Mouse (Mus musculus): ENCODE measurements around the gene Cib2. TPM values are rescaled to one million over a fixed set of nuclear protein-coding genes. Genes with fewer than 3 reads are reported as not detected.

Cib2 gene
- polyA plus RNA-seq, 1 experiment from 2014 or later, result 15.3 TPM

DNA sequence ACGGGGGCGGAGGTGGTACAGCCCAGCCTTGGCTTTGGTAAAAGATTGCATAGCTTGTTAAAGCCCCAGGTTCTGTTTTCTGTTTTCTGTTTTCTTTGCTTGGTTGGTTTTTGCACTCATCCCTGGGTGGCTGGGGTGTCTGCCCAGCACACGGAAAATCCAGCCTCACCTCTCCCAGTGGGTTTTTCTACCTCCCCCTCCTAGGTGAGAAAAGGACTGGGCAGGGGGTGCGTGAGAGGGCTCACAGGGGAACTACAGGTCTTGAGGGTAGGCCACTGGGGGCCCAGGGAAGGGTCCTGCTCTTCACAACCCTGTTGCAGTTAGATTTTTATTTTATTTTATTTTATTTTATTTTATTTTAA lies 15.1 kb downstream of the Cib2 start:
- DNase-seq, result no peak
- no peak overlapping the region for H3K4me2 ChIP-seq
- no peaks in the 10 kb centered on the region for H3K27me3 ChIP-seq (ENCODE audit: insufficient read depth, low read length)
- no peak overlapping the region for H3K4me3 ChIP-seq (ENCODE audit: low read depth, low read length)
- ATAC-seq (ENCODE audit: insufficient read depth), result no peak
- no peak overlapping the region for H3K9ac ChIP-seq
- H3K4me1 ChIP-seq (ENCODE audit: insufficient read depth), result no peaks in the 10 kb centered on the region
- no peak for TF ChIP-seq CTCF (IDR thresholded peaks at IDR 0.05; ENCODE audit: low read depth)
- no peaks in the 10 kb centered on the region for H3K36me3 ChIP-seq (ENCODE audit: insufficient read depth)
- H3K9me3 ChIP-seq (ENCODE audit: low read depth, low read length), result no peaks in the 10 kb centered on the region
- no peak overlapping the region for H3K27ac ChIP-seq (ENCODE audit: low read depth)
- 87% methylated on average over 4 of the region's 4 CpGs for WGBS

GRCm38 (mm10) chr9:54544212-54544953 lies 15.6 kb downstream of the Cib2 start:
- H3K4me2 ChIP-seq, result no peak overlapping the region
- DNase-seq (no peak), ATAC-seq (ENCODE audit: insufficient read depth) (no peak)
- H3K27me3 ChIP-seq (ENCODE audit: insufficient read depth, low read length), result no peaks in the 10 kb centered on the region
- no peak overlapping the region for H3K9ac ChIP-seq
- H3K4me1 ChIP-seq (ENCODE audit: insufficient read depth), result no peaks in the 10 kb centered on the region
- H3K36me3 ChIP-seq (ENCODE audit: insufficient read depth), result no peaks in the 10 kb centered on the region
- H3K4me3 ChIP-seq (ENCODE audit: low read depth, low read length), result no peak overlapping the region
- WGBS, result 72% methylated on average over 9 of the region's 9 CpGs
- H3K9me3 ChIP-seq (ENCODE audit: low read depth, low read length), result no peaks in the 10 kb centered on the region
- no peak overlapping the region for H3K27ac ChIP-seq (ENCODE audit: low read depth)
- TF ChIP-seq CTCF (IDR thresholded peaks at IDR 0.05; ENCODE audit: low read depth), result no peak

DNA sequence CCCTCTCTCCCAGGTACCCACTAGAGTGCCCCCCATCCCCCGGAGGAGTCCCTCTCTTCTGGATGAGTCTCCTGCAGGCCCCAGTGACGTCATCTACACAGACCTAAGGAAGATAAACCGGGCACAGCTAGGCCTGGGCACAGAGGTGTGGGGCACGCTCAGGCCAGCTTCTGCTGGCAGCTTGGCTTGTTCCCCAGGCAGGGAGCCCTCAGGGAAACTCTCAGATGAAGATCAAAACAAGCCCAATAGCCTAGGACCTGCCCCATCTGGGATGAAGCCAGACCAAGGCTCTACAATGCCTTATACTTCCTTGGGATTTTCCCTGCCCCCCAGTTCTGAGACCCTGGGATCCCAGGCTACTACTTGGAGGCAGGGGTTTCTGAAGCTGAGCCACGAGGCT lies 19.2 kb downstream of the Cib2 start:
- Histone ChIP-seq H3K9ac (no peak overlapping the region), H3K27me3 (ENCODE audit: insufficient read depth, low read length) (no peaks in the 10 kb centered on the region), H3K27ac (ENCODE audit: low read depth) (no peak overlapping the region), H3K4me1 (ENCODE audit: insufficient read depth) (no peaks in the 10 kb centered on the region), H3K9me3 (ENCODE audit: low read depth, low read length) (no peaks in the 10 kb centered on the region), H3K4me3 (ENCODE audit: low read depth, low read length) (no peak overlapping the region), H3K36me3 (ENCODE audit: insufficient read depth) (no peaks in the 10 kb centered on the region), H3K4me2 (no peak overlapping the region)
- WGBS, result 72% methylated on average over 5 of the region's 5 CpGs
- ATAC-seq (ENCODE audit: insufficient read depth) (no peak), DNase-seq (no peak)
- TF ChIP-seq CTCF (IDR thresholded peaks at IDR 0.05; ENCODE audit: low read depth), result no peak

- ATAC-seq (ENCODE audit: insufficient read depth) (no peak), DNase-seq (no peak)
- WGBS, result 89% methylated on average over 14 of the region's 14 CpGs
- Histone ChIP-seq H3K36me3 (ENCODE audit: insufficient read depth) (no peaks in the 10 kb centered on the region), H3K9ac (no peak within 1 kb of the TSS), H3K9me3 (ENCODE audit: low read depth, low read length) (no peaks in the 10 kb centered on the region), H3K4me3 (ENCODE audit: low read depth, low read length) (no peak within 1 kb of the TSS), H3K4me1 (ENCODE audit: insufficient read depth) (0 out of 2 replicates have a peak, but pooled peaks cover 6% of the 10 kb centered on the region), H3K27ac (ENCODE audit: low read depth) (no peak within 1 kb of the TSS), H3K27me3 (ENCODE audit: insufficient read depth, low read length) (no peaks in the 10 kb centered on the region), H3K4me2 (no peak within 1 kb of the TSS)
- no peak for TF ChIP-seq CTCF (IDR thresholded peaks at IDR 0.05; ENCODE audit: low read depth)
Observed at GRCm38 (mm10) chr9:54538684-54539083, 21.3 kb downstream of the Cib2 start, which contains the start of gene Sh2d7. Gene Sh2d7, plus strand, starts transcription at chr9:54538984.

DNA sequence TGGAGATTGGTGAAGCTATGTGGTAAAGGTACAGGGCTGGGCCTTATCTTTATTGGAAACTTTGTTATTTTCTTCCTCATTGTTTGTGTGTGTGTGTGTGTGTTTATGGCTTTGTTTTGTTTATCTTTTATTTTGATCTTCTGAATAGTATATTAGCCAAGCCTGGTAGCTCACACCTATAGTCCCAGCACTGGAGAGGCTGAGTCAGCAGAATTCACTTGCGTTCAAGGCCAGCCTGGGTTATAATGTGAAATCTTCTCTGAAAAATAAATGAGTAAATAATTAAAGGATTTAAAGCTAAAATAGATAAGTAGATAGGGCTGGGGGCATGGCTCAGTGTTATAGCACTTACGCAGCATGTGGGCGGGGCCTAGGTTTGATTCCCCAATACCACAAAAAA lies 21.8 kb downstream of the Cib2 start:
- H3K4me1 ChIP-seq (ENCODE audit: insufficient read depth), result 0 out of 2 replicates have a peak, but pooled peaks cover 6% of the 10 kb centered on the region
- DNase-seq, result no peak
- H3K9me3 ChIP-seq (ENCODE audit: low read depth, low read length), result no peaks in the 10 kb centered on the region
- H3K27me3 ChIP-seq (ENCODE audit: insufficient read depth, low read length), result no peaks in the 10 kb centered on the region
- 92% methylated on average over 3 of the region's 3 CpGs for WGBS
- TF ChIP-seq CTCF (IDR thresholded peaks at IDR 0.05; ENCODE audit: low read depth), result no peak
- no peak overlapping the region for H3K27ac ChIP-seq (ENCODE audit: low read depth)
- H3K36me3 ChIP-seq (ENCODE audit: insufficient read depth), result no peaks in the 10 kb centered on the region
- H3K4me2 ChIP-seq, result no peak overlapping the region
- H3K9ac ChIP-seq, result no peak overlapping the region
- H3K4me3 ChIP-seq (ENCODE audit: low read depth, low read length), result no peak overlapping the region
- ATAC-seq (ENCODE audit: insufficient read depth), result no peak

GRCm38 (mm10) chr9:54537480-54537879 lies 22.5 kb downstream of the Cib2 start:
- Histone ChIP-seq H3K4me1 (ENCODE audit: insufficient read depth) (0 out of 2 replicates have a peak, but pooled peaks cover 6% of the 10 kb centered on the region), H3K27ac (ENCODE audit: low read depth) (no peak overlapping the region), H3K4me2 (no peak overlapping the region), H3K27me3 (ENCODE audit: insufficient read depth, low read length) (no peaks in the 10 kb centered on the region), H3K9ac (no peak overlapping the region), H3K9me3 (ENCODE audit: low read depth, low read length) (no peaks in the 10 kb centered on the region), H3K36me3 (ENCODE audit: insufficient read depth) (no peaks in the 10 kb centered on the region), H3K4me3 (ENCODE audit: low read depth, low read length) (no peak overlapping the region)
- WGBS, result 79% methylated on average over 3 of the region's 3 CpGs
- DNase-seq (no peak), ATAC-seq (ENCODE audit: insufficient read depth) (no peak)
- TF ChIP-seq CTCF (IDR thresholded peaks at IDR 0.05; ENCODE audit: low read depth), result no peak

DNA sequence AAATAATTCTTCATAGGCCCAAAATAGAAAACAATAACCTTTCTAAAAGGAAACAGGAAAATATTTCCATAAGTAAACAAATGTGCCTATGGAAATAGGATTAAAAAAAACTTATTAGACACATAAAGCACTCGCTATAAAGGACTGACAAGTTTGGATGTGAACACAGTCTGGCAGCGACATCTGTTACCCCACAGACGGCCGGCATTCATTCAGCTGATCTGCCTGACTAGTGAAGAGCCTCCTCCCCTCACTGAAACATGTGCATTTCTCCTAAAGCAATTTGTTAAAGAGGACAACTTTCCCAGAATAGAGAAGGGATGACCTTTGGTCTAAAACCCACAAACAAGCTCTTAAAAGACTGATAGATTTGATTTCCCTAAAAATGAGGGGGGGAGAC lies 23.0 kb downstream of the Cib2 start:
- Histone ChIP-seq H3K36me3 (ENCODE audit: insufficient read depth) (no peaks in the 10 kb centered on the region), H3K4me1 (ENCODE audit: insufficient read depth) (0 out of 2 replicates have a peak, but pooled peaks cover 6% of the 10 kb centered on the region), H3K9me3 (ENCODE audit: low read depth, low read length) (no peaks in the 10 kb centered on the region), H3K4me3 (ENCODE audit: low read depth, low read length) (no peak overlapping the region), H3K27me3 (ENCODE audit: insufficient read depth, low read length) (no peaks in the 10 kb centered on the region), H3K9ac (no peak overlapping the region), H3K4me2 (no peak overlapping the region), H3K27ac (ENCODE audit: low read depth) (no peak overlapping the region)
- DNase-seq (no peak), ATAC-seq (ENCODE audit: insufficient read depth) (no peak)
- WGBS, result 43% methylated on average over 4 of the region's 4 CpGs
- no peak for TF ChIP-seq CTCF (IDR thresholded peaks at IDR 0.05; ENCODE audit: low read depth)

Data from lung, embryonic 14.5 days (tissue).